Mouse (Mus musculus): Measurements from ENCODE around the gene Mtmr10. TPM values are rescaled to one million over a fixed set of nuclear protein-coding genes. Genes with fewer than 3 reads are reported as not detected.

The Mtmr10 gene
- polyA plus RNA-seq, 1 experiment from 2014 or later, result 10.9 TPM

DNA sequence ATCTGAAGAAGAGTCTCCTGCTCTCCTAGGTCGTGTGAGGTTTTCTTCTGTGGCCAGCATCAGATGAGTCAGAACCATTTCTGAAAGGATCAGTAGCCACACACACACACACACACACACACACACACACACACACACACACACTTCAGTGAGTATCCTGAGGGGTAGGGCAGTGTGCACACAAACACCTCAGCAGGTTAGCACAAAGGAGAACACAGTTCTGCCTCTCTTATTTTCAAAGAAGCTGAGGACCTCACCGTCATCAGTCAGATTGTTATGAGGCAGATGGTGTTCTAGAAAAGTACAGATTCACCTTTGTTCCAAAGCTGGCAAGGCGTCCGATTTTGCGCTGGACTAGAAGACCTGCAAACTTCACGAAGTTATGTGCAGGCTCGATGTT, 22.8 kb downstream of the Mtmr10 start:
- H3K4me1 ChIP-seq (replicated peaks), result no peaks in the 10 kb centered on the region
- no peaks in the 10 kb centered on the region for H3K27me3 ChIP-seq
- ATAC-seq, result no peak
- H3K27ac ChIP-seq, result no peak overlapping the region
- no peaks in the 10 kb centered on the region for H3K9me3 ChIP-seq
- WGBS, result 93% methylated on average over 7 of the region's 7 CpGs
- H3K9ac ChIP-seq (replicated peaks), result no peak overlapping the region
- H3K4me3 ChIP-seq (replicated peaks), result no peak overlapping the region
- peaks cover 30% of the 10 kb centered on the region for H3K36me3 ChIP-seq
- H3K4me2 ChIP-seq (replicated peaks), result no peak overlapping the region

DNA sequence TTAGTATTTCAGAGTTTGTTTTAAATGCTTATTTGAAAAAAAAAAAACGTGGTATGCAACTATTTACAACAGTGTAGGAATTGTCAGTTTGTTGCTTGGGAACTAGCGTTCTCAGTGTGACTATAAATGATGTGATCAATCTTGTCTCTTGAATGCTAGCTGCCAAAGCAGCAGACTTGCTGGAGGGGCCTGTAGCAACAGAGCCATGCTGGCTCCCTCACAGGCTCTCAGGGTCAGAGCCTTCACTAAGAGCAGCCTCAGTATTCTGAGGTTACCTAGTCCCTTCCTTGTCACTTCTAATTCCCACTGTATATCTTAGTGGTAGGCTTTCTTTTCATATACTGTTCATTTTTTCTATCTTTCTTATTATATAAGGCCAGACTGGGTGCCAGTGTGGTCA, 23.3 kb downstream of the Mtmr10 start:
- WGBS, result 82% methylated on average over 2 of the region's 2 CpGs
- no peak for ATAC-seq
- no peaks in the 10 kb centered on the region for H3K27me3 ChIP-seq

DNA sequence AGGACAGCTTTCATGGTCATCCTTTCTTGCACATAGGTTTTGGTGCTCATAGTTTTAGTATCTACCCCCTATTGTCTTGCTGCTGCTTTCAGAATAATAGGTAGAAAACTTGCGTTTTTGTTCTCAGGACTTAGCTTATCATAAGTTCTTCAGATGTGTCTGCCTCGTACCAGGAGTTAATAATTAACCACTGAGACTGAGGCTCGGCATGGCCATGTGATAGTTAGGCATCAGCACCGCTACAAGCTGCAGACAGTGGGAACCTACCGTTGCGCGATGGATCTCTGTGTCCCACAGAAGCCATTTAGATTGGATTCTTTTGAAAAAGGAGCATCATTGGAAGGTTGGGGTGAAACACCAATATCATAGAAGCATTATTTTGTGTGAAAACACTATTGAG, 25.4 kb downstream of the Mtmr10 start:
- Histone ChIP-seq H3K4me2 (replicated peaks) (no peak overlapping the region), H3K36me3 (peaks cover 41% of the 10 kb centered on the region), H3K9ac (replicated peaks) (no peak overlapping the region), H3K4me3 (replicated peaks) (no peak overlapping the region), H3K27me3 (no peaks in the 10 kb centered on the region), H3K27ac (no peak overlapping the region), H3K9me3 (no peaks in the 10 kb centered on the region), H3K4me1 (replicated peaks) (no peaks in the 10 kb centered on the region)
- no peak for ATAC-seq
- 95% methylated on average over 7 of the region's 7 CpGs for WGBS

More for the DNA sequence above, 23.3 kb downstream of the Mtmr10 start:
- Histone ChIP-seq H3K36me3 (peaks cover 32% of the 10 kb centered on the region), H3K9me3 (no peaks in the 10 kb centered on the region), H3K4me2 (replicated peaks) (no peak overlapping the region), H3K4me3 (replicated peaks) (no peak overlapping the region), H3K27ac (no peak overlapping the region), H3K9ac (replicated peaks) (no peak overlapping the region), H3K4me1 (replicated peaks) (no peaks in the 10 kb centered on the region)

DNA sequence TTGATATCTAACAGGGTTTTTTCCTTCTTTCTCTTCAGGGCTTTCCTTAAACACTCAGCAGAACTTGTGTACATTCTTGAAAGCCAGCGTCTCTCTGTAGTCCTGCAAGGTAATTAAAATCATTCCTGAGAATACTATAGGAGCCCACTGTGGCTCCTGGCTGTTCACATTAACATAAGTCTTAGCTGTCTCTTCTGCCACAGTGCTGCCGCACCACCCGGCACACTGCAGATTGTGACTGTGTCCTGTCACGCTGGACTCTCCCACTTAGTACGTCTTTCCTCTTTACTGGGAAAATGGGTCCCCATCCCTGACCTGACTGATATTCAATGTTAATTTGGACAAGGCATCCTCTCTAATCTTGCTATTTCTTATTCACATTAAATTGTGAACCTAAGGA, 33.7 kb downstream of the Mtmr10 start:
- Histone ChIP-seq H3K27ac (no peak overlapping the region), H3K4me3 (replicated peaks) (no peak overlapping the region), H3K9ac (replicated peaks) (no peak overlapping the region), H3K4me1 (replicated peaks) (no peaks in the 10 kb centered on the region), H3K27me3 (no peaks in the 10 kb centered on the region), H3K36me3 (peaks cover 64% of the 10 kb centered on the region), H3K4me2 (replicated peaks) (no peak overlapping the region), H3K9me3 (no peaks in the 10 kb centered on the region)
- no peak for ATAC-seq
- 85% methylated on average over 5 of the region's 5 CpGs for WGBS

DNA sequence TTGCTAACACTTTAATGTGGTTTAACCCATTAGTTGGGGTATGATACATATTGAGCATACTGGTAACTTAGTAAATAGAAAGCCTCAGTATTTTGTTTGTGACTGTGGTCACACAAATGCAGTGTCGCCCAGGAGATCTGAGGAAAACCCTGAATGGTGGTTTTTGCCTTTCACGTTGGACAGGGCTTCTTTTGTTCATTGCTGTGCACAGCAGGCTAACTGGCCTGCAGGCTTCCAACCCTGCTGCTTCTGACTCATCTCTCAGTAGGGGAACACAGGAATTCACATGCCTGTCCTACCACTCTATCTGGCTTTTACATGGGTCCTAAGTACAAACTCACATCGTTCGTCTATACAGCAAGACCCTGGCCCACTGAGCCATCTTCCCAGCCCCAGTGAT, 34.2 kb downstream of the Mtmr10 start:
- Histone ChIP-seq H3K27me3 (no peaks in the 10 kb centered on the region), H3K36me3 (peaks cover 60% of the 10 kb centered on the region), H3K4me1 (replicated peaks) (no peaks in the 10 kb centered on the region), H3K9me3 (no peaks in the 10 kb centered on the region), H3K9ac (replicated peaks) (no peak overlapping the region), H3K4me2 (replicated peaks) (no peak overlapping the region), H3K27ac (no peak overlapping the region), H3K4me3 (replicated peaks) (no peak overlapping the region)
- 69% methylated on average over 4 of the region's 4 CpGs for WGBS
- ATAC-seq, result no peak

DNA sequence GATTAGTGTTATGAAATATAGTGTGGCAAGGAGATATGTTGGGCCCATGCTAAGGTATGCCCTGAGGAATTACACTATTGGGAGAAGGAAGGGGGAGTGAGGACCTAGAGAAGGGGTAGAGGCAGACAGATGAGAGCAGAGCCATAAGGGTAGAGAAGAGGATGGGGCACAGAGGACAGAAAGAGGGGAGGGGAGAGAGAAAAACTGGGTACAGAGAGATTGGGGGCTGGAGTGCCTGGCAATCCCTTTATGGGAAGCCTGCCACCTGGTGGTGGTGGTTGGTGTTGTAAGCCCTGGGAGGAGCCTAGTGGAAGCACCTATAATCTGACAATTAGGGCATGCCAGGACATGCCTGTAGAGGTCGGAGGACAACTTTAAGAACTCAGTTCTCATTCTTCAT, 39.4 kb downstream of the Mtmr10 start:
- peak; percentile 86 for ATAC-seq
- Histone ChIP-seq H3K27ac (no peak overlapping the region), H3K4me1 (replicated peaks) (no peaks in the 10 kb centered on the region), H3K9me3 (no peaks in the 10 kb centered on the region), H3K36me3 (peaks cover 38% of the 10 kb centered on the region), H3K4me3 (replicated peaks) (no peak overlapping the region), H3K4me2 (replicated peaks) (no peak overlapping the region), H3K9ac (replicated peaks) (no peak overlapping the region), H3K27me3 (no peaks in the 10 kb centered on the region)
- 33% methylated on average over 1 of the region's 1 CpGs for WGBS

DNA sequence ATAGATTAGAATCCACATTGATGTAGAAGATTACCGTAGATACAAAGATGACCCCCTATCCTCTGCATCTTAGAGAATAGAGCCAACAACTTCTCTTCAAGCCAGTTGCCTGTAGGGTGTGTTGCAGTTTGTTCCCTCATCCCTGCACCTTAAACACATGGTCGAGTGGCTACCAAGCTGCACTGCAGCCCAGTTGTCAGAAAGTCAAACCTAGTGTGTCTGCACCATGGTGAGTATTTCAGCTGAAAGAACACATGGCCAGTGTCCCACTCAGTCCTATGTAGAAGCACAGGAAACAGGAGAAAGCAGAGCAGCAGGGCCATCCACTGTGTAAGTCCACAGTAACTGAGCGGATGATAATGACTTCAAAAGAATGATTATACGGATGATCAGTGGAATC, 40.0 kb downstream of the Mtmr10 start:
- 91% methylated on average over 4 of the region's 4 CpGs for WGBS

DNA sequence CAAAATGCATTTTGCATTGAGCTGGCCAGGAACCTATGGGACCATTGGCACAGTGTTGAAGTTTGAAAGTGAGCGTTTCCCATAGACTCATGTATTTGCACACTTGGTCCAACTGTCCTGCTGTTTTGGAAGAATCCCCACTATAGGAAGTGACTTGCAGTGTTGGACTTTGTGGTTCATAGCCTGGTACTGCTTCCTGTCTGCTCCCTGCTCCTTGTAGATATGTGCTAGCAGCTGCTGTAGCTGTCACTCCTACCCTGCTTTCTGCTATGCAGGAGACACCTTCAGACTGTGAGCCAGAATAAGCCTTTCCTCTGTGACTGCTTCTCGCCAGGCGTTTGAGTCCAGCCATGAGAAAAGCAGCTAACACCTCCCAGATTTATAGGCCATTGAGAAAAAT, 43.9 kb downstream of the Mtmr10 start:
- Histone ChIP-seq H3K36me3 (peaks cover 41% of the 10 kb centered on the region), H3K27ac (0 out of 2 replicates have a peak overlapping the region, but pooled peaks have one; percentile 4), H3K9ac (replicated peaks) (no peak overlapping the region), H3K4me2 (replicated peaks) (no peak overlapping the region), H3K9me3 (no peaks in the 10 kb centered on the region), H3K4me3 (replicated peaks) (no peak overlapping the region), H3K4me1 (replicated peaks) (no peaks in the 10 kb centered on the region), H3K27me3 (no peaks in the 10 kb centered on the region)
- 88% methylated on average over 3 of the region's 3 CpGs for WGBS
- ATAC-seq, result no peak

More for the DNA sequence above, 40.0 kb downstream of the Mtmr10 start:
- Histone ChIP-seq H3K27me3 (no peaks in the 10 kb centered on the region), H3K4me1 (replicated peaks) (no peaks in the 10 kb centered on the region), H3K36me3 (peaks cover 33% of the 10 kb centered on the region), H3K27ac (no peak overlapping the region), H3K4me3 (replicated peaks) (no peak overlapping the region), H3K4me2 (replicated peaks) (no peak overlapping the region), H3K9me3 (no peaks in the 10 kb centered on the region), H3K9ac (replicated peaks) (no peak overlapping the region)
- ATAC-seq, result no peak

DNA sequence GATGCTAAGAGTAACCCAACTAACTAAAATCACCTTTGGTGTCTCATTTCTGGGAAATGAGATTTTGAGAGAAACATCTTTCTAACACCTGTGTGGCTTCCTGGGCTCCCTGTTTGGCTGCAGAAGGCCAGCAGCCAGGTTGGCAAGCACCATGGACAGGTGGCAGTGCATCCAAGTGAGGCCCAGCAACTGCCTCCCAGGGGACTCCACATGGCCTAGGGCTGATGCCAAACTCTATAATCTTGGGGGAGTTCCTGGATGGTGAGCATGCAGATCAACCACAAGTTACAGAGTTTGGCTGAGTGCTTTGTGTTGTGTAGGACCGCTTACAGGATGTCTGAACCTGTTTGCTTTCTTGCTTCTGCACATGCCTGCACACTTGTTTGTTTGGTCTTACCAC, 45.2 kb downstream of the Mtmr10 start:
- Histone ChIP-seq H3K27ac (no peak overlapping the region), H3K4me3 (replicated peaks) (no peak overlapping the region), H3K9ac (replicated peaks) (no peak overlapping the region), H3K4me1 (replicated peaks) (no peaks in the 10 kb centered on the region), H3K4me2 (replicated peaks) (no peak overlapping the region), H3K27me3 (no peaks in the 10 kb centered on the region), H3K36me3 (peaks cover 51% of the 10 kb centered on the region), H3K9me3 (no peaks in the 10 kb centered on the region)
- ATAC-seq, result no peak
- WGBS, result 79% methylated on average over 1 of the region's 1 CpGs

DNA sequence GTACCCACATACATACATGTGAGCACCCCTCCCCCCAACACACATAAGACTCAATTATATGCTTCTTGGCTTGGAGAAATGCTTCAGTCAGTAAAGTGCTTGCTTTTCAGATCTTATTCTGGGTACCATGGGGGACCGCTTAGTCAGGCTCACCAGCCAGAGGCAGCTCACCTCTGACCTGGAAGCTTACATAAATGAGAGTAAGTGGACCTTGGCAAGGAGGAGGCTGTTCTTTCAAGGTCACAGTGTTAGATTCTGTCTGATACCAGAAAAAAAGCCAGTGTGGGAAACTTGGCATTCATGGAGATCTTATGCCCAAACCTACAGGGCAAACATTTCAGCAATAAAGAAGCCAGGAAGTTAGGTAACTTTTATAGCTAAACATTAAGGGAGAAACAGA, 60.4 kb downstream of the Mtmr10 start:
- Histone ChIP-seq H3K9ac (replicated peaks) (no peak overlapping the region), H3K9me3 (no peaks in the 10 kb centered on the region), H3K27me3 (no peaks in the 10 kb centered on the region), H3K4me3 (replicated peaks) (no peak overlapping the region), H3K27ac (no peak overlapping the region), H3K4me2 (replicated peaks) (no peak overlapping the region), H3K4me1 (replicated peaks) (peaks cover 7% of the 10 kb centered on the region), H3K36me3 (peaks cover 44% of the 10 kb centered on the region)
- ATAC-seq, result no peak
- WGBS, result 94% methylated on average over 1 of the region's 1 CpGs

DNA sequence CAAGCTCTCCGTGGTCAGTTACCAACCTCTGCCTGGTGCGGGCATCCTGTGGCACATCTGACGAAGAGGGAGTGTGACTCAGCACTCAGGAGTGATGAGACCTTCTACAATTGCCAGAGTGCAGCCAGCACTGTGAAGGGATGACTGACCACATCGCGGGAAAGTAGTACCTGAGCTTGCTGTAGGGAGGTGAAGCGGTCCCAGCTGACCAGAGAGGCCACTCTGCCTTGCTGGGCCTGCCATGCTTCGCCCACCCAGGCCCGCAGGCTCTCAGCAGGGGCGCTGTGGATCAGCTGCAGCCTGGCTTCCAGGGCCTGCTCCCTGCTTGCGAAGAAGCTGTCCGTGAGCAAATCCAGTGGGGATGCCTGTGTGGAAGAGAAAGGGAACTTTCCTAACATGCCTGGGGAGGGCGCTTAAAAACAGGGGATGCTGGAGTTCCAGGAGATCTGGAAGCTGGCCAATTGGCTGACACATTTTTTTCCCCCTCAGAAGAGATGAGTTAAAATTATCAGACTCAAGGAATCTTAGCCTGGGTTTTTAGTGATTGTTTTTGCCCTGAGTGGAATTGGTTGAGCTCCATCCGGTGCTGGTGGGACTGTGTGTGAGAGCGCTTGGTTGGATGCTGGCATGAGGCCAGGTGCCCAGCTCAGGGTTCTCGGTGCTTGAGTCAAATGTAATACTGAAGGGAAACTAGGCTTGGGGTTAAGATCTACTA, 61.9 kb downstream of the Mtmr10 start:
- H3K9ac ChIP-seq (replicated peaks), result no peak overlapping the region
- no peaks in the 10 kb centered on the region for H3K27me3 ChIP-seq
- H3K4me1 ChIP-seq (replicated peaks), result peaks cover 10% of the 10 kb centered on the region
- H3K9me3 ChIP-seq, result no peaks in the 10 kb centered on the region
- peaks cover 57% of the 10 kb centered on the region for H3K36me3 ChIP-seq
- 0 out of 2 replicates have a peak, but pooled peaks have one; percentile 32 for ATAC-seq
- no peak overlapping the region for H3K4me3 ChIP-seq (replicated peaks)
- 86% methylated on average over 15 of the region's 15 CpGs for WGBS
- H3K27ac ChIP-seq, result no peak overlapping the region
- H3K4me2 ChIP-seq (replicated peaks), result no peak overlapping the region

DNA sequence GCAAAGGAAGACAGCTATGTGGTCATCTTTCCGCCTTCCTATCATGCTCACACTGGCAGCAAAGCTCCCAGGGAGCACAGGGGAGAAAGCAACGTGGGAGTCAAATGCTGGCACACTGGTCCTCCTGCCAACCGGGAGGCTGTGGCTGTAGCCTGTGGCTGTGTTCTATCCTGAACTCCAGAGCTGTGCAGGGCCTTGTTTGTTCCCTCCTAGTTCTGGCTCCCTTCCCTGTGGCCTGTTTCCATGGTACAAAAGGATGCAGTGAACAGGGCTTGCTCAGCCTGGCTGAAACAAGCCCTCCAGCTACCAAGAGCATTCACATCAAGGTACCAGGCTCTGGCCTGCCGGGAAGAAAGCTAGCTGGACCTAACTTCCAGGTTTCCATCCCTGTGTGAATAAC, 63.6 kb downstream of the Mtmr10 start:
- H3K36me3 ChIP-seq, result peaks cover 54% of the 10 kb centered on the region
- 67% methylated on average over 4 of the region's 4 CpGs for WGBS
- H3K27me3 ChIP-seq, result no peaks in the 10 kb centered on the region
- H3K4me2 ChIP-seq (replicated peaks), result no peak overlapping the region
- no peaks in the 10 kb centered on the region for H3K9me3 ChIP-seq
- peak; percentile 28; the same call in 1 of the 2 replicates for ATAC-seq
- H3K9ac ChIP-seq (replicated peaks), result no peak overlapping the region
- no peak overlapping the region for H3K4me3 ChIP-seq (replicated peaks)
- H3K27ac ChIP-seq, result peak overlapping the region; percentile 56; the same call in 1 of the 2 replicates
- H3K4me1 ChIP-seq (replicated peaks), result peaks cover 12% of the 10 kb centered on the region

DNA sequence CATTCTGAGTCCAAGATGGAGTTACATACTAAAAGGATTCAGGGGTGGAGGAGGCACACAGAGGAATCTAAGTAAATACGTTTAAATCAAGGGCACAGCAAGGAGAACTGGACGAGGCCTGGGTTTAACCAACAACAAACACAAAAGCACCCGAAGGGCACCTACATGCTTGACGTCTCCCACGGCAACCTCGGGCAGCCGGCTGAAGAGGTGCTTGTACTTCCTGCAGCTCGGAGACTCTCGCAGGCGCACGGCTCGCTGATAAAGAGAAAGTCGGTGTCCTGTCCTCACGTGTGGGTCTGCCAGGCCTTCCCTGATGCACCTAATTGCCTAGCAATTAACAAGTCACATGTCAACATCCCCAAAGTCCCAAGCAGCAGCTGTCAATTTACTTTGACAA, 66.8 kb downstream of the Mtmr10 start:
- H3K27me3 ChIP-seq, result no peaks in the 10 kb centered on the region
- no peak for ATAC-seq
- peaks cover 55% of the 10 kb centered on the region for H3K36me3 ChIP-seq
- WGBS, result 19% methylated on average over 14 of the region's 14 CpGs
- H3K4me3 ChIP-seq (replicated peaks), result no peak overlapping the region
- H3K4me1 ChIP-seq (replicated peaks), result peaks cover 12% of the 10 kb centered on the region
- no peak overlapping the region for H3K27ac ChIP-seq
- H3K4me2 ChIP-seq (replicated peaks), result no peak overlapping the region
- no peak overlapping the region for H3K9ac ChIP-seq (replicated peaks)
- H3K9me3 ChIP-seq, result no peaks in the 10 kb centered on the region

Data from midbrain, embryonic 13.5 days (tissue).